Mouse (Mus musculus) limb, embryonic 14.5 days (tissue): ENCODE data around the gene Lrrc52. TPM values are rescaled to one million over a fixed set of nuclear protein-coding genes. Genes with fewer than 3 reads are reported as not detected.

Source experiments
- ATAC-seq: fragments of 200-750 bp; cut with Nextera tagmentation; 2 replicates; pipeline ENCODE4 v1.8.0; 2017; ENCODE audit warnings: low read depth, moderate number of reproducible peaks, moderate TSS enrichment; ENCODE audit not compliant: low FRiP score
- DNase-seq: peaks from one replicate; pipeline ENCODE4 v3.0.0-alpha.2; 2015; ENCODE audit warnings: low spot score
- H3K27ac ChIP-seq: fragments of 300-500 bp; sonication (generic); replicated peaks from 2 replicates; pipeline ENCODE4 v1.5.1; 2014; ENCODE audit warnings: low read depth, mild to moderate bottlenecking, low read length, moderate library complexity, mixed read lengths
- H3K27me3 ChIP-seq: fragments of 300-500 bp; sonication (generic); 2 replicates; pipeline ENCODE4 v1.6.1; 2014; ENCODE audit warnings: low read length, mixed read lengths; ENCODE audit not compliant: control insufficient read depth, insufficient read depth
- H3K36me3 ChIP-seq: fragments of 300-500 bp; sonication (generic); 2 replicates; pipeline ENCODE4 v1.6.1; 2014; ENCODE audit warnings: mild to moderate bottlenecking, low read length, moderate library complexity, mixed read lengths; ENCODE audit not compliant: control insufficient read depth, insufficient read depth
- H3K4me1 ChIP-seq: fragments of 300-500 bp; sonication (generic); 2 replicates; pipeline ENCODE4 v1.6.1; 2014; ENCODE audit warnings: antibody characterized with exemption, low read length, mixed read lengths; ENCODE audit not compliant: control insufficient read depth, insufficient read depth
- H3K4me2 ChIP-seq: fragments of 300-500 bp; sonication (generic); replicated peaks from 2 replicates; pipeline ENCODE4 v1.6.1; 2014; ENCODE audit warnings: low read depth, mild to moderate bottlenecking, low read length, moderate library complexity; ENCODE audit not compliant: severe bottlenecking
- H3K4me3 ChIP-seq: fragments of 300-500 bp; sonication (generic); replicated peaks from 2 replicates; pipeline ENCODE4 v1.5.1; 2014; ENCODE audit warnings: low read length
- H3K9ac ChIP-seq: fragments of 300-500 bp; sonication (generic); 2 replicates; pipeline ENCODE4 v1.6.1; 2014; ENCODE audit warnings: mild to moderate bottlenecking, low read depth, low read length, moderate library complexity; ENCODE audit not compliant: severe bottlenecking
- H3K9me3 ChIP-seq: fragments of 300-500 bp; sonication (generic); 2 replicates; pipeline ENCODE4 v1.6.1; 2016; ENCODE audit warnings: low read length; ENCODE audit not compliant: control insufficient read depth
- POLR2A ChIP-seq: fragments of 200-500 bp; IDR thresholded peaks from 2 replicates; pipeline ENCODE4 v1.8.0; 2012; ENCODE audit warnings: inconsistent platforms, mild to moderate bottlenecking, moderate library complexity, borderline replicate concordance; ENCODE audit not compliant: insufficient read depth, insufficient read length; ENCODE audit errors: extremely low read depth
- WGBS: fragments of 180-500 bp; shearing (Covaris S2); extraction: QIAGEN DNeasy Blood & Tissue Kit; methylation state at CpG from one replicate; pipeline ENCODE4 v1.1.7; 2014; 5-methylcytosine and 5-hydroxymethylcytosine counted together
- polyA plus RNA-seq, 2 experiments: library from polyadenylated mRNA; depleted of rRNA in 1 of 2; stranded (reverse) in 1 of 2; unstranded in 1 of 2; fragments of >200 nt; fragmentation: Nextera tagmentation in 1 of 2; extraction: Ambion mirVana in 1 of 2; gene quantifications; 2 replicates each; pipeline versions ENCODE4 v1.2.1 to v1.2.3; 2012 to 2014

Lrrc52 gene
- polyA plus RNA-seq, 2 experiments = not detected

DNA sequence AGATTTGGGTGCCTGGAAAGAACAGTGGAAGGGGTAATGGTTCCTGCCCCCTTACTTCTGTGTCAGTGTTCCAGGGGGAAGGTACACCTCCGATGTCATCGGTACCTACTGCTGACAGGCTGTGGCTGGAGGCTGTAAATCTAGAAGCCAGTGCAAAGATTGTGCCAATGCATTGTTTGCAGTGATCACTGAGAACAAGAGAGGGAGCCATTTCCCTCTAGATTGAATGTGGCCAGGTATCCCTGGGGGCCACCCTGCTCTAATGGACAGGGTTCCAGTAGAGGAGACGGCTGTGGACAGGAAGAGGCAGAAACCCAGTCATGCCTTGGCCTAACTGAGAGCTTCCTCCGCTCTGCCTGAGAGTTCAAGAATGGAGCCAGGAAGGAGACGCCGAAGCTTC is 18.5 kb downstream of the Lrrc52 start:
- no peaks in the 10 kb centered on the region for H3K4me1 ChIP-seq
- no peak for DNase-seq
- H3K9ac ChIP-seq = no peak overlapping the region
- no peak for ATAC-seq
- 54% methylated on average over 6 of the region's 6 CpGs for WGBS
- TF ChIP-seq POLR2A = no peak
- no peak overlapping the region for H3K4me2 ChIP-seq
- no peaks in the 10 kb centered on the region for H3K9me3 ChIP-seq
- H3K36me3 ChIP-seq = no peaks in the 10 kb centered on the region
- H3K4me3 ChIP-seq = no peak overlapping the region
- H3K27me3 ChIP-seq = peaks cover 4% of the 10 kb centered on the region; the same call in 1 of the 2 replicates
- H3K27ac ChIP-seq = no peak overlapping the region

DNA sequence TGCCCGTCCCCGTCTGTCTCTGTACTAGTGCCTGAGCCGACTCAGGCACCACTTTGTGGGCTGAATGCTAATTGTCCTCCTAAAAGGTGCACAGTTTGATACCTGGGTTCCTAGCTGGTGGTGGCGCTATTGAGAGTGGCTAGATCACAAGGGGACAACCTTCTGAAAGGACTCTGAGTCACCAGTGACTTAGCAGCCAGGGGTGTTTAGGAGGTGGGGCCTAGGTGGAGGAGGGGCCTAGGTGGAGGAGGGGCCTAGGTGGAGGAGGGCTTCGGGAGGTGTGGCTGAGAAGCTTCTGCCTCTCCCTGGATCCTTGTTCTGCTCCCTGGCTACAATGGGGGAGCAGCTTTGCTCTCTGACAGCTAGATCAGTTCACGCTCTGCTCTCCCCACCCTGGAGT is 20.1 kb downstream of the Lrrc52 start:
- peaks cover 4% of the 10 kb centered on the region; the same call in 1 of the 2 replicates for H3K27me3 ChIP-seq
- whole genome bisulfite sequencing = 75% methylated on average over 6 of the region's 6 CpGs

DNA sequence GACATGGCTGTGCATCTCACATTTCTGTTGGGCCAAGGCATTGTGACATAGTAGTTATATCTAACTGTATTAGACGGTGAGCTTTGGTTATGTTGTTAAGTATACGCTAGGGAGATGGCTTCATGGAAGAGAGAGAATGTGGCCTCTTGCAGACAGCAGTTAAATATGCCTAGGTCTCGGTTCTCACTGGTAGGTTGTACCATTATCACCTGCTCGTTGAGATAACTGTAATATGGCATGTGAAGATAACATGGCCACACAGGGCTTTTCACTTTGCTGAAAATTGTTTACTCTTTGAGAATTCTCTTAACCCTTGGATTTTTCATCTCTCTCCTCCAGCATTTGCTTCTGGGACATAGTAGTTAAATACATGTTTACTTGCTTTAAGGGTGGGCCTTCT is 21.4 kb downstream of the Lrrc52 start:
- H3K27ac ChIP-seq = no peak overlapping the region
- no peaks in the 10 kb centered on the region for H3K36me3 ChIP-seq
- WGBS = 91% methylated on average over 4 of the region's 4 CpGs
- H3K4me3 ChIP-seq = no peak overlapping the region
- H3K4me1 ChIP-seq = no peaks in the 10 kb centered on the region
- ATAC-seq = no peak
- no peaks in the 10 kb centered on the region for H3K9me3 ChIP-seq
- no peak for DNase-seq
- no peak for TF ChIP-seq POLR2A
- no peak overlapping the region for H3K9ac ChIP-seq
- peaks cover 4% of the 10 kb centered on the region; the same call in 1 of the 2 replicates for H3K27me3 ChIP-seq
- H3K4me2 ChIP-seq = no peak overlapping the region

More for the DNA sequence above, 20.1 kb downstream of the Lrrc52 start:
- H3K27ac ChIP-seq = no peak overlapping the region
- no peak overlapping the region for H3K9ac ChIP-seq
- no peak for TF ChIP-seq POLR2A
- no peaks in the 10 kb centered on the region for H3K9me3 ChIP-seq
- ATAC-seq = no peak
- no peak overlapping the region for H3K4me2 ChIP-seq
- no peaks in the 10 kb centered on the region for H3K36me3 ChIP-seq
- DNase-seq = no peak
- no peak overlapping the region for H3K4me3 ChIP-seq
- H3K4me1 ChIP-seq = no peaks in the 10 kb centered on the region

DNA sequence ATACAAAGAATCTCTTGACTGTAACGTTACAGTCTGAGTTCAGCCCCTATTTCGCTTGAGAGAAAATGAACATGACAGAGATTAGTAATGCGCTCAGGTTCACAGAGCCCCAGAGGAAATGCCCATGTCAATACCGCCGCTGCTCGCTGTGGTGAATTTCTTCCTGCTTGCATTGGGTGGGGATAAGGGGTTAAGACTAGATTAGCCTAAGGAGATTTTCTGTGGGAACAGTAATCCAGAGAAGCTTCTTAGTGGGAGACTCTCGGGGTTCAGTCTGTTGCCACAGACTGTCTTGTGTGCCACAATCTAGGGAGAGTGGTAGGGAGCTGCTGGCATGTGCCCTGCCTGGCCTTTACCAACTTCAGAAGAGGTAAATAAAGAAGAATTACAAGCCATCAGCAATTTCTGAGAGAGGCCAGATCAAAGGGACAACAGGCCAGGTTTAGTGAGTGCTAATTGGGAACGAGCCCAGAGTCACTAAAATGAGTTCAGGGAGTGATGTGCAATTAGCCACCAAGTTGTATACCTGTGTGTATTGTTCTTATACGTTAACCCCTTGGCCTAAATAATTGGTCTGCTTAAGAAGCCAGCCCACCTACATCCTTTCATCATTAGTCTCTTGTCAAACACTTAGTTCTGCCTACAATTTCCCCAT is 28.2 kb downstream of the Lrrc52 start:
- no peaks in the 10 kb centered on the region for H3K36me3 ChIP-seq
- no peaks in the 10 kb centered on the region for H3K9me3 ChIP-seq
- 0 out of 2 replicates have a peak, but pooled peaks cover 9% of the 10 kb centered on the region for H3K27me3 ChIP-seq
- H3K4me3 ChIP-seq = no peak overlapping the region
- H3K27ac ChIP-seq = no peak overlapping the region
- ATAC-seq = no peak
- DNase-seq = no peak
- H3K4me1 ChIP-seq = no peaks in the 10 kb centered on the region
- WGBS = 41% methylated on average over 9 of the region's 9 CpGs
- no peak overlapping the region for H3K9ac ChIP-seq
- TF ChIP-seq POLR2A = no peak
- H3K4me2 ChIP-seq = no peak overlapping the region

DNA sequence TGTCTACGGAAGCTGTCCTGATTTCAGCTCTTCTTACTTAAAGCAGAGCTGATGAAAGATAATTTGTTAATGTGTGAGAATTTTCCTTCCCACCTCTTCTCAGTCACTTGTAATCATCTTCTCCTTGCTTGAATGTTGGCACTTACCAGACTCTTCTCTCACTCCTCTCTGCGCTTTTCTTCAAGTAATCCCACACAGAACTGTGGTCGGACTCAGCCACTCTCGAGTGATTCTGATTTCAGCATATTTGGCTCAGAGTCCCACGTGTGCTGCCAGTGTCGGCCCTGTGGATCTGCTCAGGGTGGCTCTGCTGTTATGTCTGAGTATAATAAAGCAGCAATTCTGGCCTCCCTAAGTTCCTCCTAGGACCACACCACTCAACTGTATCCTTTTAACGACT is 29.5 kb downstream of the Lrrc52 start:
- no peak for DNase-seq
- H3K27me3 ChIP-seq = 0 out of 2 replicates have a peak, but pooled peaks cover 9% of the 10 kb centered on the region
- WGBS = 61% methylated on average over 7 of the region's 7 CpGs

More for the DNA sequence above, 29.5 kb downstream of the Lrrc52 start:
- H3K4me3 ChIP-seq = no peak overlapping the region
- no peak for ATAC-seq
- no peaks in the 10 kb centered on the region for H3K36me3 ChIP-seq
- no peak overlapping the region for H3K4me2 ChIP-seq
- H3K27ac ChIP-seq = no peak overlapping the region
- TF ChIP-seq POLR2A = no peak
- H3K9ac ChIP-seq = no peak overlapping the region
- H3K9me3 ChIP-seq = no peaks in the 10 kb centered on the region
- no peaks in the 10 kb centered on the region for H3K4me1 ChIP-seq
